Mouse (Mus musculus) mammary gland, adult 2 months (tissue): ENCODE measurements around the gene Stx7. TPM values are rescaled to one million over a fixed set of nuclear protein-coding genes. Genes with fewer than 3 reads are reported as not detected.

ENCODE experiments used
- polyA plus RNA-seq: library from polyadenylated mRNA; depleted of rRNA; stranded (reverse); fragments of >200 nt; gene quantifications from 2 replicates; pipeline ENCODE4 v1.2.3, GENCODE M21; 2012; ENCODE audit warnings: low replicate concordance; rRNA removed

The Stx7 gene
- 28.8 and 34.8 TPM in 2 replicates for polyA plus RNA-seq

GRCm38 (mm10) chr10:24149135-24149781 lies at the start of gene Stx7:
Gene Stx7, plus strand, starts transcription at chr10:24149302.

DNA sequence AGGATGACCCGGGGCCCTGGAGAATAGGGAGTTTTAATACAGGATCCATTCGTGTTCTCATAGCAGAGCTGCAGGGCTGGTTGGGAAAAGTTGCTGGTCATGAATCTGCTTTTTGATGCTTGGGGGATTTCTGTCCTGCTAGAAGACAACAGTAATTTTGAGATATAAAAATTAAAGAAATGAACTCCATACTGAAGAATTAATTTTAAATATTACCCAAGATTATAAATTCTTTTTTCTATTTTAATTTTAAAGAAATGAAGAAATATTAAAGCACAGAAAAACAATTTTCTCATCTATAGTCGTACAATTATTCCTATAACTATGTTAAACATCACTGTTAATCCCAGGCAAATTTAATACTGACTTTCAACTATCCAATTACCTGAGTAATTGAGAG lies 47.3 kb upstream of the Stx7 start, which contains the start of gene Taar8c:
Gene Taar8c, minus strand, starts transcription at position 101 of the 400 bp plus-strand sequence.

GRCm38 (mm10) chr10:24109434-24109833 lies 39.7 kb upstream of the Stx7 start, which contains the start of gene Taar9:
Gene Taar9, minus strand, starts transcription at chr10:24109534.

DNA sequence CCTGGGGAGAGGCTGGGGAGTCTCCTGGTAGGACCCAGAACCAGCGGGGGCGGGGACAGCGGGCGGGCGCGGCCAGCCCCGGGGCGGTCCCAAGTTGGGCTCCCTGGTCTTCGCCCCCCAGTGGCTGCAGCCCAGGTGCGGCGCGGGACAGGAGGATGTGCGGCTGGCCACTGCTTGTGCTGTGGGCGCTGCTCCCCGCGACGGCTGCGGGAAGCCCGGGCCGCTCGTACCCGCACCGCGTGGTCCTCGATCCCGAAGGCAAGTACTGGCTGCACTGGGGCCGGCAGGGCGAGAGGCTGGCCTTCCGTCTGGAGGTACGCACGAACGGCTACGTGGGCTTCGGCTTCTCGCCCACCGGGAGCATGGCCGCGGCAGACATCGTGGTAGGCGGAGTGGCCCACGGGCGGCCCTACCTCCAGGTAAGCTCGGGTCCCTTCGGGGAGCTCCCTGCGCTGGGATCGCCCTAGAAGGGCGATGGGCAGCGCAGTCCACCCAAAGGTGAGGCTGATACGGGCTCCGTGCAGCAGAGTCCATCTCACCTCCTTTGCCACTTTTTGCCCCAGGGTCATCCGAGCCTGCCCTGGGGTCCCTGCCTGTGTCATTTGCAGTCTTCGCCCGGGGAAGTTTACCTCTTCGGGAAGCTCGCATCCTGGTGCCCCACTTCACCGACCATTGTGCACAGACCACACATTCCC lies 74.5 kb downstream of the Stx7 start, which contains the start of gene Moxd1:
Gene Moxd1, plus strand, starts transcription at position 69 of the 695 bp plus-strand sequence.

Other genes starting within 250 kb of the Stx7 start
- not detected in 2 replicates for gene Taar1, start 228.9 kb upstream of the Stx7 start, polyA plus RNA-seq
- not detected in 2 replicates for gene Taar2, start 210.7 kb upstream of the Stx7 start, polyA plus RNA-seq
- gene Taar3, start 199.7 kb upstream of the Stx7 start, polyA plus RNA-seq, result not detected in 2 replicates
- gene Taar4, start 188.8 kb upstream of the Stx7 start, polyA plus RNA-seq, result not detected in 2 replicates
- gene Taar5, start 178.6 kb upstream of the Stx7 start, polyA plus RNA-seq, result not detected in 2 replicates
- gene Taar6, start 163.7 kb upstream of the Stx7 start, polyA plus RNA-seq, result not detected in 2 replicates
- not detected in 2 replicates for gene Taar7a, start 155.8 kb upstream of the Stx7 start, polyA plus RNA-seq
- not detected in 2 replicates for gene Taar7b, start 149.4 kb upstream of the Stx7 start, polyA plus RNA-seq
- not detected in 2 replicates for gene Taar7d, start 122.1 kb upstream of the Stx7 start, polyA plus RNA-seq
- gene Taar7e, start 111.7 kb upstream of the Stx7 start, polyA plus RNA-seq, result not detected in 2 replicates
- not detected in 2 replicates for gene Taar7f, start 99.8 kb upstream of the Stx7 start, polyA plus RNA-seq
- not detected in 2 replicates for gene Taar8a, start 72.8 kb upstream of the Stx7 start, polyA plus RNA-seq
- not detected in 2 replicates for gene Taar8b, start 57.0 kb upstream of the Stx7 start, polyA plus RNA-seq
- gene Taar8c, start 47.4 kb upstream of the Stx7 start, polyA plus RNA-seq, result not detected in 2 replicates
- gene Taar9, start 39.8 kb upstream of the Stx7 start, polyA plus RNA-seq, result not detected in 2 replicates
- 5.7 and 19.1 TPM in 2 replicates for gene Moxd1, start 74.2 kb downstream of the Stx7 start, polyA plus RNA-seq